Mouse (Mus musculus): Measurements from ENCODE around the gene AC141477.1.
A peak's percentile ranks its signal among the peaks of the same experiment; 100 is the strongest.

Gene AC141477.1

DNA sequence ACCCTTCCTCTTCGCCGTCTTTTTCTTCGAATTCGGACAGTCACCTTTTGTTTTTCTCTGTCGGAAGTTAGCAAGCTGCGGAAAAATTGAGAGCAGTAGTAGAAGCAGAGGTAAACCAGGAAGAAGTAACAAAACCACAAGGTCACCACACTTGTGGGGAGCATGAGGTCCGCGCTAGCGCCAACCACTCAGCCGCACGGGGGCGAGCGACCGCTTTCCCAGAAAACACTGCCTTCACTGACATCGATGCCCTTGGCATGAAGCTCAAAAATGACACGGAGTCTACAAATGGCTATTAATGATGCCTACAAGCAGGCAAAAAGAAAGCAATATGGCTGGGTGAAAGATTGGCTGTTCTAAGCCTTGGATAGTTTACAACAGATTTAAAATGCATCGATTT, at the start of gene AC141477.1:
AC141477.1 (minus strand) TSS at position 164 of the 400 bp plus-strand sequence.
- DNase-seq (ENCODE audit: low spot score) = no peak

DNA sequence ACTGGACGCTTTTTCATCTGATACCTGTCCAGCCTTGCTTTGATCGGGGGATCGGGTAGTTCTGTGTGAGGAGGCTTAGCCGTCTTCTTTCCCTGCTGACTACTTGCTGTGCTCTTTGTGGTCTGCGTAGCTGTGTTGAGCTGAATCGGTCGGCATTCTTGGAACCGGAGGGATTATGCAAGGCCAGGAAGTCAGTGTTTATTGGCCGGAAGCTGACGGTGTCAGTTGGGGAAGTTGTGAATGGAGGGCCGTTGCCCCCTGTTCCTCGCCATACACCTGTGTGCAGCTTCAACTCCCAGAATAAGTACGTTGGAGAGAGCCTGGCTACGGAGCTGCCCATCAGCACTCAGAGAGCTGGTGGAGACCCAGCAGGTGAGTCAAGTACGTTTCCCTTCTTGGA, 49.0 kb upstream of the AC141477.1 start:
- DNase-seq (ENCODE audit: low spot score) = no peak

DNA sequence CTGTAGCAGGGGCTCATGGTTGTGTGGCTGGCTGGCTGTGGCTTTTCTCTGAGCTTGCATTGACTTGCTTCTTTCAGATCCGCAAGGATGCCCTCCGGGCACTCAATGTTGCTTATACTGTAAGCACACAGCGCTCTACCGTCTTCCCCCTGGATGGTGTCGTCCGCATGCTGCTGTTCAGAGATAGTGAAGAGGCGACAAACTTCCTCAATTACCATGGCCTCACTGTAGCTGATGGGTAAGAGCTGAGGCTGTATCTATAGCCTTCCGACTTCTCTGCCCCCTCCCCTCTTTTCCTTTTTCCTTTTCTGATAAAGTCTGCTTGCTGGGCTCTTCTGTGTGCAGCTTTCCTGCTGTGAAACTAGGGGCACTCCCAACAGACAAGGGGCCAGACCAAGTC, 48.0 kb upstream of the AC141477.1 start:
- no peak for DNase-seq (ENCODE audit: low spot score)

DNA sequence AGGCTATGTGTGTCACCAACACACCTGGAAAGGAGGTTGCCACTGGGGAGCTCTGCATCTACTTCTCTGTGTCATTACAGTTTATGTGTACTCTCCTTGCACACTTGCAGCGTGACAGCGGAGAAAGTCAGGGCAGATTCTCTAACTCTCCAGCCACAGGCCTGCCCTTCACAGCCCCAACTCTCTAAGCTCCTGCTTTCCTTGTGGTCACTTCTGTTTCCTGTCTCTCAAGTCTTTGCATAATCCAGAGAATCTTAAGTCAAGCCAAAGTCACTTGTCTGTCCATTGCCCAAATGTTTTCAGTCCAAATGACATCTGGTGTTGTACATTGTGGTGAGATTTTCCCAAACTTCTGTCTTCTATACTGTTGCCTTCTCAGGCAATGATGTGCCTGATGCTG, 46.1 kb upstream of the AC141477.1 start:
- DNase-seq (ENCODE audit: low spot score) = no peak

DNA sequence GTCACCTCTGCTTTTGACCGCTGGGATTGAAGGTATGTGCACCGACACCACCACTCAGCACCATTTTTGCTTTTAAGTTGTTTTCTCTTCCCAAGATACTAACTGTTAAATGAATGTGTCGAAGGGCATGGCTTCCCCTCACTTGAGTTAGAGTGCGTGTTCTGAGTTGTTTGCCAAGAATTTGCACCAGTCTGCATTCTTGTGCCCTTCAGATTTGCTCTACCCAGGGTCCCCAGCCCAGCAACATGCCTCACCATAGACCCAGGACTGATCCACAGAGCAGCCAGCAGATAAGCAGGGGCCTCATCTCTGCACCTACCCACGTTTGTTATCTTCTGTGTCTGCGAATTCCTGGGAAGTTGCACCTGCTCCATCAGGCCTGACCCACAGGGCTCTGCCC, 41.2 kb upstream of the AC141477.1 start:
- no peak for DNase-seq (ENCODE audit: low spot score)

DNA sequence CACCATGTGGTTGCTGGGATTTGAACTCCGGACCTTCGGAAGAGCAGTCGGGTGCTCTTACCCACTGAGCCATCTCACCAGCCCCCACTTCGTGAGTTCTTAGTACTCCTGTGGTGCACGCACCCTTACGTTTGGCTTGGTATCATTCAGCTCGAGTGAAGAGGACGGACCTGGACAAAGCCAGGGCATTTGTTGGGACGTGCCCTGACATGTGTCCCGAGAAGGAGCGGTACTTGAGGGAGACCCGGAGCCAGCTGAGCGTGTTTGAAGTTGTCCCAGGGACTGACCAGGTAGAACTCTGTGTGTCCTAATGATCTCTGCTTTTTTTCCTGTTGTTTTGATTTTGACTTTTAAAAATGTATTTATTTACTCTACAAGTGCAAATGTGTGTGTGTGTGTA, 40.6 kb upstream of the AC141477.1 start:
- DNase-seq (ENCODE audit: low spot score) = no peak

DNA sequence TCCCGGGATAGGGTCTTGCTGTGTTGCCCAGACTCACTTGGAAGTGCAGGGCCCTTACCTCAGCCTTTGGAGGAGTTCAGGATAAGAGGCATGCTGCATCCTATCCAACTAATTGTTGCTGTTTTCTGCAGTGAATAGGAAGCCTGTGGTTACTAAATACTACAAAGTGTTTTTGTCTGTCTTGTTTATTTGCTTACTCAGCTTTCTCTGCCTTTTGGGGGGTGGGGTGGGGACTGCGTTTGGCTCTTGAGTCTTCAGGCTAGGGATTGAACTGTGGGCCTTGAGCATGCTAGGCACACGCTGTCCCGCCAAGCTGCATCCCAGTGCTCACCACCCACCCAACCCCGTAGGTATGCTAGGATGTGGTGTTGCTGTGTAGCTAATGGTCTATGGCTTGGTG, 33.5 kb upstream of the AC141477.1 start:
- DNase-seq (ENCODE audit: low spot score) = no peak

DNA sequence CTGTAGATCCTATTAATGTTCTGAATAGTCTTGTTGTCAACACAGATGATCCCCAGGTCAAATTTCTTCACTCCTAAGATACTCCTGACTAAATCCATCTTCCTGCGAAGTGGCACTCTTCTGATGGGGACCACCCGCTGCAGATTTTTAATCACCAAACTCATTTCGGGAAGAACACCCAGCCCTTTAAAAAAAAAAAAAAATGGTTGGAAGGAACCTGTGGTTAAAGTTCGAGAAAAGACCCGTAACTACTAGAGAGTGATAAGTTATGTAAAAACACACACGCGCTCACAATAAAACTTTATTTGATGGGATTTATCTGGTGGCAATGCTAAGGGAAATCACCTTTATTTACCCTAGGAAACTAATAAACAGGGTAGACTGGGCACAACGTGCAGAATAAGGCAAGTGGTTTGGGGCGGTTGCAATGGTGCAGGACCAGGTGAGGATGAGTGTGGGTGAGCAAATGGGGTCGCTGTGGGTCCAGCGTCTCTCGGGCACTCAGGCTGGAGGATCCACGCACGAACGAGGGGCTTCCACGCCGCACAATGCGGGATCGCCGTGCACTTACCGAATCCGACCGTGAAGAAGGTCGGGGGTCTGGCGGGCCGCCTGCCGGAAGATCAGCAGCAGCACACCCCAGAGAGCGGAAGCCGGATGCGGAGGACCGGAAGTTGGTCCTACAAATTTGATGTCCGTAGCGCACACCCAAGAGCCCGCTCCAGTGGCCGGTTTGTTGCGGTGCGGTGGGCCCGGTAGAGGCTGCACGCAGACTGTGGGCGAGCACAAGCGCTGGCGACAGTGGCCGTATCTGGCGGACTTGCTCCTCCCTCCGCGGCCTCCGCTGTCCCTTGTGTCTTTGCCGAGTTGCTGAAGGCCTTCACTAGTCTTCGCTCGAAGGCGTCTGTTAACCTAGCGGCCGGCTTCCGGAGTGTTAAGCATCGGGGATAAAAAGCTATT, 28.2 kb upstream of the AC141477.1 start, which contains the start of the genes Mcm3ap and Ybey:
Mcm3ap (plus strand) TSS at position 725 of the 960 bp plus-strand sequence.
Ybey (minus strand) TSS at position 912 of the 960 bp plus-strand sequence.
- DNase-seq (ENCODE audit: low spot score) = peak; percentile 90

DNA sequence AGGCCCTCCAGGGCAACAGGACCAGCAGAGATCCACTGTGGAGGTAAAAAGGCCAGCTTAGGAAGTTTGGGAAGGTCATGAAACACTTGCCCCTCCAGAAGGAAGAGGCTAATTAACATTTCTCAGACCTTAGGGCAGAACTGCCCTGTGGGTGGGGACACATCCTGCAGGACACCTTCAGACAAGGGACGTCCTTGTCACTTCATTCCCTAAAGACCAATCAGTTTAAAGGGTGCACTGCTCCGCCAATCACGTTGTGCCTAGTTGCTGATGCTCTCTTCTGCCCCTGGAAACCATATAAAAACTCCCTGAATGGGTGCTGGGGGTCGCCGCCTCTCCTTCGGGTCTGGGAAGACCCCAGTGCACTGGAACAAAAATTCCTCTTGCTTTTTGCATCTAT, 22.5 kb upstream of the AC141477.1 start:
- no peak for DNase-seq (ENCODE audit: low spot score)

DNA sequence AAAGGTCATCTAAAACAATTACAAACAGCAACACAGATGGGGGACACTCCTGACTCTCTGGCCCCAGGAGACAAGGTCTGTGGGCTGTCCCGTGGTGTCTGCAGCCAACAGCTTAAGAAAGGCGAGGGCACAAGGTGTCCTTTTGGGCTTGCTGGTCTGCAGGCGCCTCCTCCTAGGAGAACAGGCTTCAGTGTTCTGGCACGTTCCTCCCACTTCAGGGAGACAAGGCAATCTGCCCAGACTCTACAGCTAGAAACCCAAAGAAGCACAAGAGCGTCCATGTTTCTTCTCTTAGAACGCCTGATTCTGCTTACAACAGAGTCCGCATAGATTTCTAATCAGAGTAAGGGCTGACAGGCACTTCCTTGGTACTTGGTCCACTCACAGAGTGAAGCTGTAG, 22.1 kb upstream of the AC141477.1 start:
- no peak for DNase-seq (ENCODE audit: low spot score)

DNA sequence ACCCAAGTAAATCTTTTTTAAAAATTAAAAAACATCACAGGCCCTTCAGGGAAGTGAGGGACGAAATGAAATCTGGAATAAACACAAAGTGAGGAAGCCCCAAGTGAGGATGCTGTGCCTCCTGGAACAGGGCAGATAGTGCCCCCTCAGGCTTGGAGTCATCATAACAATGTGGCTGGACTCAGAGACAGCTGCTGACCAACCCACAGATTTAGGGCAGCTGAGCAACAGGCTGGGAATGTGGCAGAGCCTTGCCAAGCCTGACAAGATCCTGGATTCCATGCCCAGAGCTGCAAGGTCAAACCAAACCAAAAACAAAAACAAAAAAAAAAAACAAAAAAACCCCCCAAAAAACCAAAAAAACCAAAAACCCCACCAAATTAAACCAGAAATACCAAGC, 21.0 kb upstream of the AC141477.1 start:
- DNase-seq (ENCODE audit: low spot score) = no peak

DNA sequence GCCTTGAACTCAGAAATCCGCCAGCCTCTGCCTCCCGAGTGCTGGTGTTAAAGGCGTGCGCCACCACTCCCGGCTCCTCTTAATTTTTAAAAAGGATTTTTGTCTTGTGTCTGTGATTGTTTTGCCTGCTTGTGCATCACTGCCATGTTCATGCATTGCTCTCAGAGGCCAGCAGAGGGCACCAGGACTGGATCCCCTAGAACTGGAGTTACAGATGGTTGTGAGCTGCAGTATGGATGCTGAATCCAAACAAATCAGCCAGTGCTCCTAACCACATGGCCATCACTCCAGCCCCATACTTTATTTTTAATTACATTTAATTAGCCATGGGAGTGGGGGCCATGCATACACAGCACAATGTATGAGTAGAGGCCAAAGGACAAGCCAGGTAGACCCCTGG, 15.0 kb upstream of the AC141477.1 start:
- no peak for DNase-seq (ENCODE audit: low spot score)

DNA sequence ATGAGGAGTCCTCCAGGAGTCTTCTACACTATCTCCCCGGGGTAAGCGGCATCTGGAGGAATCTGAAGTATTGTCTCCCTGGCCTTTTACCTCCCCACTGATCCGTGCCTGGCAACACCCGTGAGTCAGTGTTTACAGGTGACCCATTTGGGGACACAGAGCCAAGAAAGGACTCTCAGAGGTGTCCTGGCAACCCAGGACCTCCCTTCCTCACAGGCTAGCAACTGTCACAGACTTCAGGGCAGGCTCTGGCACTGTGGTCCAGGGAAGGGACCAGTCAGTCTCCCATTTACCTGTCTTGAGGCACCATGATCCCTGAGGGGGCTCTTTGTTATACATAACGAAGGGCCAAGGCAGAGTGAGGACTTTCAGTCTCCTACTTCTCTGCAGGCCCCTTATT, 8.6 kb upstream of the AC141477.1 start, which contains the start of gene 2610028H24Rik:
2610028H24Rik (plus strand) TSS at position 231 of the 400 bp plus-strand sequence.
- no peak for DNase-seq (ENCODE audit: low spot score)

DNA sequence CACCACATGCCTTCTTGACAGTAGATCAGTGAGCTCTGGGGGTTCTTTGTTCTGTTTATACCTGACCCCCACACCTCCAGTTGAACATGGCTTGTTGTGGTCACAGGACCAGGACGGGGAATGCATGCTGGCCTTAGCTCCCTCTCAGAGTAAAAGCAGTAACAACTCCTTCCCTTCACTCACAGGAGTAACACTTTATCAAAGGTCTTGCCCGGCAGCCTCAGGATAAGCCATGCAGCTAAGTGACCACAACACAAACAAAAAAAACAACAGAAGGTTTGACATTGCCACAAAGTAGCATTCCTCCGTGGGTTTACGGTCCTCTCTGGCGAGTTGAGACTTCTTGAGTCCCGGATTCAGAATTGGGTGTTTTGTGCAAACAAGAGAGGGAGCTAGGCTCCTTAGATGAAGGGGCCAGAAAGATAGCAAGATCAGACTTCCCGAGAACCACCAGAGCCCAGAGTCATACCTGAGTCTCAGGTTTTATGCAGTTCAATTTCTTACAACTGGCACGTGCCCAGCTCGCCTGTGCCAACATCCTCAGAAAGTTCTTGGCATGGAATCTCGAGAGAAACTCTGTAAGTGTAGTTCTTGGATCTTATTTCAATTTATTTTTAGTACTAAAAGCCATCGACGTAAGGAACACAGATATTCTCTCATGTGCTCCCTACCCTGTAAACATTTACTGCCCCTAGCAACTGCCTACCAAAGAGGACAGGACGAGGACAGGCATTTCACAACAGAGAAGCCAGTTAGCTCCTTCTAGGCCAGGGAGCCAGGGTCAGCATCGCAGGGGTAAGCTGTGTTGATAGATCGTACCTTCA, 7.4 kb upstream of the AC141477.1 start:
- no peak for DNase-seq (ENCODE audit: low spot score)

DNA sequence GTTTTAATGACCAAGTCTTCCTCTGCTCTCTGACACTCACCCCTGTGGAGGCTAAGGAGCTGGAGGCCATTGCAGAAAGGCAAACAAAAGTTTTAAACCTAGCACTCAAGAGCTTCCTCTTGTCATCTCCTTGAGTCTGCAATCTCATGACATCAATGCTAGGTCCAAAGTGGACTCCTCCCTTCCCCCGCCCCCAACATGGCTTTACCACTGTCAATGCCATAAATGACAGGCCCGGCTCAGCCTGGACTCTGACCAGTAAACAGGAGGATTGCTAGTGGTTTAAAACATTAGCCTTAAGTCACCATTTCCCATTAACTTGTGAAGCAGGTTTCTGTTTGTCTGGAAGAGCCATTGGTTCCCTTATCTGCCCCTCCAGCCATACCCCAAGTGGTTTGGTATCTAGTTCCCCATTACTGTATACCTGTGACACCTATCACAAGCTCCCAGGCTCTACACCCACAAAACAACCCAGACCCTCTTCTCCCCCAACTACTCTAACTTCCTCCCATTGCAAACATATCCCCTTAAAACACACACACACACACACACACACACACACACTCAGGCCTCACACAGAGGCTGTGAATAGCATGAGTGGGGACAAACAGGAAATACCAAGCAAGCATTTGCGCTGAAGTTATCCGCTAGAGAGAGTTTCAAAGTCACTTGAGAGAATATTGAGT, 5.9 kb upstream of the AC141477.1 start:
- DNase-seq (ENCODE audit: low spot score) = peak; percentile 78

DNA sequence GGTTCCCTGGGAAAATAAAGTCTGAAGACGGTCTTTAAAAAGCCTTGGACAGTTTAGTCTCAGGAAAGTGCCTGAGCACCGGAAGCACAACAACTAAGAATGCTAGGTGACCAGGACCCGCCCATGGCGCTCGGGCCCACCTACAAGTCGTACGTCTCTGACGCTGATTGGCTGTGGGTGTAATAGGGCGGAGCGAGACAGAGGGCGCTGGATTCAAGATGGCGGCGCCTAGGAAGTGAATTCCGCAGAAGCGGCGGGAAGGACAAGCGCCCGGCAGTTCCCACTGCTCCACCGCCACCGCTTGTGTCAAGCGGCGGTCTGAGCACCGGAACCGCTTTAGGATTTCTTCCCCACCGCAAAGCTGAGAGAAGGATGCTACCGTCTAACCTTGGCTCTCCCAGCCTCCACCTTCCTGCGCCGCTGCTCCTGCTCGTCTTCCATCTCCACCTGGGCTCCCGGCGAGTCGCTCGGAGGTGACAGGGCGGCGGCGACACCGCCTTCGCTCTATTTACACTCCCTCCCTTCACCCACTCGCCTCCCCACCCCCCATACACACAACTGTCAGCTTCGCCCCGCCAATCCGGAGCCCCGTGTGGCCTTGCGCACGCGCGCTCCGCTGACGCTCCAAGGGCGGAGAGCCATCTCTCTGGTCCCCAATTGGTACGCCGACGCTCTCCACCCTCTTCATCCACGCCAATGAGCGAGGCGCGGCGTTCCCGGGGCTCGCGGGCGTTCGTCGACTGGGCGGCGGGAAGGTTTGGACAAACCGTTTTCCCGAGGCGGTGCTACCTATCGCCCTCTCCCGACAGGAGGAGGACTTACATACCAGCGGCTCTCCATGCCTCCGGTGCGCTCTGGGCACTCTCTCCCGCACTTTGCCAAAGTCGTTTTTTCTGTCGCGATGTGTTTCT, 2.2 kb upstream of the AC141477.1 start, which contains the start of gene Pcnt:
Pcnt (minus strand) TSS at position 609 of the 911 bp plus-strand sequence.
- peak; percentile 97 for DNase-seq (ENCODE audit: low spot score)

DNA sequence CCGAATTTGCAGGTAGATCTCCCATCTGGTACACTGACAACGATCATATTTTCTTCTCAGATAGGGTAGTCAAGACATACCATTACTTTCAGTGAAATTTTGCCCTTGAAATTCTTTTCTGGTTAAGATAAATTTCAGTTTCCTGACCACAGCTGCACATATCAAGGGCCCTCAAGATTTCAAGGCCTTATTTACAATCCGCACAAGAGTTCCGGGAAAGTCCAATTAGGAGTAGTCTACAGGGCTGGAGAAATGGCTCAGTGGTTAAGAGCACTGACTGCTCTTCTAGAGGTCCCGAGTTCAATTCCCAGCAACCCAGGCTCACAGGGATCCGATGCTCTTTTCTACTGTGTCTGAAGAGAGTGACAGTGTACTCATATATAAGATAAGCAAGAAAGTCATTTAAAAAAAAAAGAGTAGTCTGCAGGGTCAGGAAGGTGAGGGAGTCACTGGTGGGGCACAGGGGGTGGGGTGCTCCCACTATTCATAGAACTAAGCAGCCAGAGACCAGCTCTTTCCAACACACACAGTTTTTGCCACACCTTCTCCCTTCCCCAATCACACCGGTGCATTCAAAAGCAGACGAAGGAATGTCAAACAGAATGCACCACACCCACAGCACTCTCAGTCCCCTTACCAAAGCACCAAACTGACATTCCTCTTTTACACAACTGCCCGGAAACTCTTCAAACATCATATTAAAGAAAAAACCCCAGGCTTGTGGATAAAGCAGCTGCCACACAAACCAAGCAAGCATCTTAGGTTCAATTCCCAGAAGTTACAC, 945 bp downstream of the AC141477.1 start:
- no peak for DNase-seq (ENCODE audit: low spot score)

DNA sequence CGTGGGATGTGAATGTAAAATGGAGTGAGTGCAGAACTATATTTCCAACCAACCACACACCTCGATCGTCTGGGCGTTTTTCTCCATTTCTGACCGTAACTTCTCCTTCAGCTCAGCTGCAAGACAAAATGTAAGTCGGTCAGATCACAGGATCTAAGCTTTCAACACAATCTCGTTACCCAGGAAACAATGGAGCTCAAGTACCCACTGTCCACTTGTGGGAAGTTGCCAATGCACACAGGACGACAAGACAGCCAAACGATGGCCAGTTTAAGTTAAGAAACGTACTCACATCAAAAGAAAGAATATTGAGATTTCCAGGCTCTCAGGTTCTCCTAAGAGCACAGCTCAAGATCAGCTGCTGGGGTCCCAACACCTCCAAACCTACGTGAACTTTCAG, 6.3 kb downstream of the AC141477.1 start:
- DNase-seq (ENCODE audit: low spot score) = no peak

DNA sequence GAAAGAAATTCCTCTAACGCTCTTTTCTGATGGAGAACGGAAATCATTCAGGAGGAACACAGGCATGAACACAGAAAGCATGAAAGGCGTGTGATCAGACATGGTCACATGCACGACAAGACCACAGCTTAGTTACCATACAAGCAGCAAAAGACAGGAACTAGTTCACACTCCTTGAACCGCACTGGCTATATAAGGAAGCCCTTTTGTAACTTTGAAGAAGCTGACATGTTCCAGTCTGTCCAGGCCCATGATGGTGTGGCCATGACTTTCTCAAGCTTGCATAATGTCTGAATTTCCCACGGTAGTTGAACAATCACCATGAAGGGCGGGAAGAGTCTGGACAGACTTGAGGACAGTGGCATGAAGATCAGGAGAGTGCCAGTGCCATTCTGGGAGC, 14.6 kb downstream of the AC141477.1 start:
- no peak for DNase-seq (ENCODE audit: low spot score)

DNA sequence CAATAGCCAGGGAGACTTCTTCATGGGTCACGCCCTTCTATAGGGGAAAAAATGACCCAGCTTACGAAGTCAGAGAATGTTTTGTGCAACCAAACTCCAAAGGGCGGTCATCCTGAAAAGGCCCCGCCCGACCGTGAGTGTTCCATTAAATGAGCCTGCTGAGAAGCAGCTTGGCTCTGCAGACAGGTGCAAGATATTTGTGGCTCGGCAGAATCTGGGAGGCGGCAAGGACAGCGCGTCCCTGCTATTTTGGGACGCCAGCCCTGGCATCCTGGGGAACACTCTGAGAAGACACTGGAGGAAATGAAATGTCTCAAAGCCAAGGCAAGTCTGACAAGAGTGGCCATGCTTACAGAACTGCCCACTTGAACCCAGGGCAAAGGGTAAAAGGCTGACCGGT, 23.4 kb downstream of the AC141477.1 start:
- DNase-seq (ENCODE audit: low spot score) = peak; percentile 9

All from yolk sac, embryonic 10.5 days (tissue).